Mouse (Mus musculus): Measurements from ENCODE around the gene Xndc1. TPM values are rescaled to one million over a fixed set of nuclear protein-coding genes. Genes with fewer than 3 reads are reported as not detected.

The Xndc1 gene
- total RNA-seq, 1 experiment from 2014 or later = 10.8 TPM

- no peak for ATAC-seq (replicated peaks; ENCODE audit: insufficient number of reproducible peaks, low FRiP score, low TSS enrichment, poor library complexity, severe bottlenecking)
Measured at GRCm38 (mm10) chr7:102116579-102117331, 51.4 kb downstream of the Xndc1 start, which contains the start of gene Chrna10. Gene Chrna10, minus strand, starts transcription at chr7:102116828.

- no peak for ATAC-seq (replicated peaks; ENCODE audit: insufficient number of reproducible peaks, low FRiP score, low TSS enrichment, poor library complexity, severe bottlenecking)
Measured at GRCm38 (mm10) chr7:102117382-102117781, 52.1 kb downstream of the Xndc1 start.

- ATAC-seq (replicated peaks; ENCODE audit: insufficient number of reproducible peaks, low FRiP score, low TSS enrichment, poor library complexity, severe bottlenecking) = no peak
Measured at GRCm38 (mm10) chr7:102120326-102120725, 55.0 kb downstream of the Xndc1 start.

- ATAC-seq (replicated peaks; ENCODE audit: insufficient number of reproducible peaks, low FRiP score, low TSS enrichment, poor library complexity, severe bottlenecking) = no peak
Measured at GRCm38 (mm10) chr7:102132395-102132794, 67.1 kb downstream of the Xndc1 start.

Other genes with a start within 250 kb of the Xndc1 start
- gene Phox2a, start 247.2 kb upstream of the Xndc1 start, total RNA-seq (2017) = not detected in 3 replicates
- 20.6 to 58.3 TPM (median 31.0 TPM) in 3 replicates for gene Inppl1, start 227.3 kb upstream of the Xndc1 start, total RNA-seq (2017)
- gene Folr2, start 208.3 kb upstream of the Xndc1 start, total RNA-seq (2017) = not detected in 3 replicates
- 42.5 to 46.2 TPM (median 43.1 TPM) in 3 replicates for gene Anapc15, start 201.8 kb upstream of the Xndc1 start, total RNA-seq (2017)
- not detected in 3 replicates for gene Folr1, start 194.7 kb upstream of the Xndc1 start, total RNA-seq (2017)
- 72.2 to 74.2 TPM (median 73.7 TPM) in 3 replicates for gene Lamtor1, start 159.6 kb upstream of the Xndc1 start, total RNA-seq (2017)
- gene Tomt, start 159.2 kb upstream of the Xndc1 start, total RNA-seq (2017) = 0.68 to 0.96 TPM in 2 of 3 replicates, not detected in the other
- 0.38 to 8.0 TPM (median 2.7 TPM) in 3 replicates for gene Lrrc51, start 131.6 kb upstream of the Xndc1 start, total RNA-seq (2017)
- 118 to 218 TPM (median 126 TPM) in 3 replicates for gene Numa1, start 131.4 kb upstream of the Xndc1 start, total RNA-seq (2017)
- 3.0 to 5.8 TPM (median 3.8 TPM) in 3 replicates for gene Il18bp, start 46.8 kb upstream of the Xndc1 start, total RNA-seq (2017)
- 13.5 to 24.5 TPM (median 15.9 TPM) in 3 replicates for gene Rnf121, start within 50 bp of the Xndc1 start, total RNA-seq (2017)
- 0.87 TPM in 1 of 3 replicates, not detected in the others for gene Xntrpc, start 202 bp downstream of the Xndc1 start, total RNA-seq (2017)
- 0.29 to 0.43 TPM in 2 of 3 replicates, not detected in the other for gene Trpc2, start 17.6 kb downstream of the Xndc1 start, total RNA-seq (2017)
- gene Art1, start 36.2 kb downstream of the Xndc1 start, total RNA-seq (2017) = not detected in 3 replicates
- not detected in 3 replicates for gene Art5, start 44.0 kb downstream of the Xndc1 start, total RNA-seq (2017)
- not detected in 3 replicates for gene Chrna10, start 51.3 kb downstream of the Xndc1 start, total RNA-seq (2017)
- 67.0 to 71.8 TPM (median 71.7 TPM) in 3 replicates for gene Nup98, start 144.7 kb downstream of the Xndc1 start, total RNA-seq (2017)
- 14.2 to 22.1 TPM (median 16.5 TPM) in 3 replicates for gene Pgap2, start 144.7 kb downstream of the Xndc1 start, total RNA-seq (2017)
- 46.7 to 78.6 TPM (median 62.1 TPM) in 3 replicates for gene Rhog, start 190.5 kb downstream of the Xndc1 start, total RNA-seq (2017)
- gene Stim1, start 202.3 kb downstream of the Xndc1 start, total RNA-seq (2017) = 46.8 to 79.7 TPM (median 51.0 TPM) in 3 replicates

All from monocyte, adult 5-6 weeks (primary cell).